Mouse (Mus musculus): ENCODE results near the gene 2010315B03Rik. TPM values are rescaled to one million over a fixed set of nuclear protein-coding genes. Genes with fewer than 3 reads are reported as not detected.
"Not testable (repeated sequence)": the region's sequence is repeated elsewhere in the genome, so short reads cannot be mapped to it uniquely, and the experiment has no call there.

2010315B03Rik gene
- polyA plus RNA-seq, 1 experiment from 2014 or later, result 13.8 TPM

DNA sequence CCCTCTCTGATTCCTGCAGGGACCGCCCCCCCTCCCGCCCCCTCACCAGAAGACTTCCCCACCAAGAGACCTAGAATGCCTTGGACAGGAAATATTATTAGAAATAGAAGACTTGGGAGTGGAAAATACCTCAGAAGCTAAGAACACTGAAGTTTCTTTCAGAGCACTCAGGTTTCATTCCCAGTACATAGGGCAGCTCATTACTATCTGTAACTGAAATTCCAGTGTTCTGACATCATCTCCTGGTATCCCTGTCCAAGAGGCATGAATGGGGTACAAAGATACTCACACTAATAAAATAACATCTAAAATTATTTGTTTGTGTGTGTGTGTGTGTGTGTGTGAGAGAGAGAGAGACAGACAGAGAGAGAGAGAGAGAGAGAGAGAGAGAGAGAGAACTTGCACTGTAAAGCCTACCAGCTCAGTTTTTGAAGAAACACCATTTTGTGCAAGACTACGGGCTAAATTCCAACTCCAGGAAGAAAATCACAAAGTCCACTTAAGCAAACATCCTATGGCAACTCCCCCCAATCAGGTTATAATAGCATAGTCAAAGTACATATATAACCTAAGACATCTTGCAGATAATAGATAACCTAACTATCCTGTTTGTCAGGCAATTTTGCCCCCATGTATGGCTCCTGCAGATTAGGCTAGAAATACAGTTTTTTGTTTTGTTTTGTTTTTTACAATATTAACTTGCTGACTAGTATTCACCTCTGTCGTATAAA, 49.3 kb downstream of the 2010315B03Rik start:
- Histone ChIP-seq H3K9me3 (no peaks in the 10 kb centered on the region), H3K36me3 (replicated peaks) (no peaks in the 10 kb centered on the region), H3K27ac (no peak overlapping the region), H3K4me1 (peaks cover 8% of the 10 kb centered on the region), H3K27me3 (replicated peaks) (no peaks in the 10 kb centered on the region), H3K4me3 (no peak overlapping the region), H3K9ac (no peak overlapping the region), H3K4me2 (no peak overlapping the region)
- no peak for ATAC-seq (replicated peaks)
- WGBS, result 90% methylated on average over 4 of the region's 4 CpGs

DNA sequence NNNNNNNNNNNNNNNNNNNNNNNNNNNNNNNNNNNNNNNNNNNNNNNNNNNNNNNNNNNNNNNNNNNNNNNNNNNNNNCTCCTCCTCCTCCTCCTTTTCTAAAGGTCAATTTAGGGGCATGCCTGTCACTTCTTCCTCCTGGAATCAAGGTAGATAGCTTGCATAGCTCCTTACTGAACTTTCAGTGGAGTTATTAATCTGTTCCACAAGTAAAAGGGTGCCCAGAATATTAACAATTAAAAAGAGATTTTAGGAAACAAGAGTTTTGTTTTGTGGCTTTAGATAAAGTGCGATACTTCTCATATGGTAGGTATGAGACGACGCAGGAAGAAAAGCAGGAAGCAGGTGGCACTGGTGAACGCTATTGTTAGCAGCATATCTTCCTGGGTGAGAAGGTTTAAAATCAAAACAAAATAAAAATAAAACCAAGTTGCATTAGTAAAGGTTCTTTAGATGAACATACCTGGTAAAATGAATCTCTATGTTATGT, 54.4 kb downstream of the 2010315B03Rik start:
- Histone ChIP-seq H3K4me3 (no peak overlapping the region), H3K36me3 (replicated peaks) (no peaks in the 10 kb centered on the region), H3K27ac (no peak overlapping the region), H3K9me3 (no peaks in the 10 kb centered on the region), H3K4me1 (no peaks in the 10 kb centered on the region), H3K9ac (no peak overlapping the region), H3K27me3 (replicated peaks) (no peaks in the 10 kb centered on the region), H3K4me2 (no peak overlapping the region)
- WGBS, result 72% methylated on average over 4 of the region's 4 CpGs
- ATAC-seq (replicated peaks), result no peak

DNA sequence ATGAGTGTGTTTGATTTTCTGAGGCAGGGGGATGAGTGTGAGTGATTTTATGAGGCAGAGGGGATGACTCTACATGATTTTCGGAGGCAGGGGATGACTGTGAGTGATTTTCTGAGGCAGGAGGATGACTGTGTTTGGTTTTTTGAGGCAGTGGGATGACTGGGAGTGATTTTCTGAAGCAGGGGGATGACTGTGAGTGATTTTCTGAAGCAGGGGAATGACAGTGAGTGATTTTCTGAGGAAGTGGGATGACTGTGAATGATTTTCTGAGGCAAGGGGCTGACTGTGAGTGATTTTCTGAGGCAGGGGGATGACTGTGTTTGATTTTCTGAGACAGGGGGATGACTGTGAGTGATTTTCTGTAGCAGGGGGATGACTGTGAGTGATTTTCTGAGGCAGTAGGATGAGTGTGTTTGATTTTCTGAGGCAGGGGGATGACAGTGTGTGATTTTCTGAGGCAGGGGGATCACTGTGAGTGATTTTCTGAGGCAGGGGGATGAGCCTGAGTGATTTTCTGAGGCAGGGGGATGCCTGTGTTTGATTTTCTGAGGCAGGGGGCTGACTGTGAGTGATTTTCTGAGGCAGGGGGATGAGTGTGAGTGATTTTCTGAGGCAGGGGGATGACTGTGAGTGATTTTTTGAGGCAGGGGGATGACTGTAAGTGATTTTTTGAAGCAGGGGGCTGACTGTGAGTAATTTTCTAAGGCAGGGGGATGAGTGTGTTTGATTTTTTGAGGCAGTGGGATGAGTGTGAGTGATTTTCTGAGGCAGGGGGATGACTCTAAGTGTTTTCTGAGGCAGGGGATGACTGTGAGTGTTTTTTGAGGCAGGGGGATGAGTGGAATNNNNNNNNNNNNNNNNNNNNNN, 55.1 kb downstream of the 2010315B03Rik start:
- no peaks in the 10 kb centered on the region for H3K27me3 ChIP-seq (replicated peaks)
- H3K4me3 ChIP-seq, result no peak overlapping the region
- H3K36me3 ChIP-seq (replicated peaks), result no peaks in the 10 kb centered on the region
- no peak overlapping the region for H3K4me2 ChIP-seq
- H3K9me3 ChIP-seq, result no peaks in the 10 kb centered on the region
- WGBS, result 42% methylated on average over 1 of the region's 1 CpGs
- no peaks in the 10 kb centered on the region for H3K4me1 ChIP-seq
- no peak overlapping the region for H3K27ac ChIP-seq
- H3K9ac ChIP-seq, result no peak overlapping the region
- no peak; the same call in 1 of the 2 replicates for ATAC-seq (replicated peaks)

DNA sequence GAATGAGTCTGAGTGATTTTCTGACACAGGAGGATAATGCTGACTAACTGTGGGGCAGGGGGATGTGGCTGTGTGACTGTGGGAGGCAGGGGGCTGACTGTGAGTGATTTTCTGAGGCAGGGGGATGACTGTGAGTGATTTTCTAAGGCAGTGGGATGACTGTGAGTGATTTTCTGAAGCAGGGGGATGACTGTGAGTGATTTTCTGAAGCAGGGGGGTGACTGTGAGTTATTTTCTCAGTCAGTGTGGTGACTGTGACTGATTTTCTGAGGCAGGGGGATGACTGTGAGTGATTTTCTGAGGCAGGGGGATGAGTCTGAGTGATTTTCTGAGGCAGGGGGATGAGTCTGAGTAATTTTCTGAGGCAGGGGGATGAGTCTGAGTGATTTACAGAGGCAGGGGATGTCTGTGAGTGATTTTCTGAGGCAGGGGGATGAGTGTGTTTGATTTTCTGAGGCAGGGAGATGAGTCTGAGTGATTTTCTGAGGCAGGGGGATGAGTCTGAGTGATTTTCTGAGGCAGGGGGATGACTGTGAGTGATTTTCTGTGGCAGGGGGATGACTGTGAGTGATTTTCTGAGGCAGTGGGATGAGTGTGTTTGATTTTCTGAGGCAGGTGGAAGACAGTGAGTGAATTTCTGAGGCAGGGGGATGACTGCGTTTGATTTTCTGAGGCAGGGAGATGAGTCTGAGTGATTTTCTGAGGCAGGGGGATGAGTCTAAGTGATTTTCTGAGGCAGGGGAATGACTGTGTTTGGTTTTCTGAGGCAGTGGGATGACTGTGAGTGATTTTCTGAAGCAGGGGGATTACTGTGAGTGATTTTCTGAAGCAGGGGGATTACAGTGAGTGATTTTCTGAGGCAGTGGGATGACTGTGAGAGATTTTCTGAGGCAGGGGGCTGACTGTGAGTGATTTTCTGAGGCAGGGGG, 56.0 kb downstream of the 2010315B03Rik start:
- ATAC-seq (replicated peaks), result peak; percentile 62; the same call in 1 of the 2 replicates
- not testable (repeated sequence) for H3K27ac ChIP-seq; H3K4me1 ChIP-seq; H3K36me3 ChIP-seq (replicated peaks); H3K9me3 ChIP-seq; H3K4me2 ChIP-seq; H3K9ac ChIP-seq; H3K27me3 ChIP-seq (replicated peaks); H3K4me3 ChIP-seq
- 16% methylated on average over 1 of the region's 1 CpGs for whole genome bisulfite sequencing

DNA sequence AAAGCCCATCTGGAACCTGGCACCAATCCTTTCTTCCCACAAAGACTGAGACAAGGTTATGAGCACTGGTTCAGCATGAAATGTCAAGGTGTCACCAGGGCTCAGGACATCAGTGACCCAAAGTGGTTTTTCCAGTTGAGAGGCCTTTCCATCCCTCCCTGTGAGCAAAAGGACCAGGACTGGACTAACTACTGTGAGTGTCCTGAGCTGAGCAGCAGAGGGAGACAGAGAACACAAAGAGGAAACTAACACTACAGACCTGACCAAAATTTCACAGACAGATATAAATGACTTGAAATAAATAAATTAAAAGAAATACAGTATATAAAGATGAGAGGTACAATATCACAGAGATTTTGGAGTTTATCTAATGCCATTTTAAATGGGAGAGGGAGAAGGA, 61.1 kb downstream of the 2010315B03Rik start:
- peak; percentile 60; the same call in 1 of the 2 replicates for ATAC-seq (replicated peaks)
- no peaks in the 10 kb centered on the region for H3K36me3 ChIP-seq (replicated peaks)
- H3K4me1 ChIP-seq, result 0 out of 2 replicates have a peak, but pooled peaks cover 5% of the 10 kb centered on the region
- no peak overlapping the region for H3K4me3 ChIP-seq
- no peaks in the 10 kb centered on the region for H3K27me3 ChIP-seq (replicated peaks)
- H3K27ac ChIP-seq, result no peak overlapping the region
- no peak overlapping the region for H3K9ac ChIP-seq
- no peak overlapping the region for H3K4me2 ChIP-seq
- no peaks in the 10 kb centered on the region for H3K9me3 ChIP-seq

Other genes with a start within 250 kb of the 2010315B03Rik start
- gene Ccr2, start 210.7 kb downstream of the 2010315B03Rik start, polyA plus RNA-seq (2015; fragmentation: Nextera tagmentation; extraction: Ambion mirVana), result 0.26 and 0.32 TPM in 2 replicates
- 0.79 and 1.3 TPM in 2 replicates for gene Ccr5, start 191.2 kb downstream of the 2010315B03Rik start, polyA plus RNA-seq (2015; fragmentation: Nextera tagmentation; extraction: Ambion mirVana)
- 170 and 179 TPM in 2 replicates for gene Ppp2r3d, start 164.2 kb upstream of the 2010315B03Rik start, polyA plus RNA-seq (2015; fragmentation: Nextera tagmentation; extraction: Ambion mirVana)
- gene Gm21836, start 181.1 kb upstream of the 2010315B03Rik start, polyA plus RNA-seq (2015; fragmentation: Nextera tagmentation; extraction: Ambion mirVana), result not detected in 2 replicates